Mouse (Mus musculus) bone marrow, adult 2 months (tissue): ENCODE measurements at regions not wholly inside any gene's neighbourhood (a gene's known extent, or its start where the extent isn't known, plus 50 kb on each side); places are given as distances from the start of the nearest gene placed in this dataset.

ENCODE experiments used
- H3K27ac ChIP-seq: fragments of 200-500 bp; 2 replicates; pipeline ENCODE4 v1.5.1; 2012; ENCODE audit warnings: low read depth, mild to moderate bottlenecking, control low read depth, inconsistent platforms, low read length; ENCODE audit not compliant: control insufficient read depth, poor library complexity, insufficient read depth
- H3K4me1 ChIP-seq: fragments of 200-500 bp; 2 replicates; pipeline ENCODE4 v1.6.1; 2011; ENCODE audit warnings: low read length; ENCODE audit not compliant: control insufficient read depth, insufficient read depth
- H3K4me3 ChIP-seq: fragments of 200-500 bp; replicated peaks from 2 replicates; pipeline ENCODE3; 2011; ENCODE audit warnings: mild to moderate bottlenecking, low read depth, low read length, control low read depth; ENCODE audit not compliant: control insufficient read depth
- CTCF ChIP-seq: fragments of 200-500 bp; IDR thresholded peaks from 2 replicates; pipeline ENCODE4 v1.5.1; 2011; ENCODE audit warnings: low read length, control low read depth; ENCODE audit not compliant: control insufficient read depth, insufficient read depth
- POLR2A ChIP-seq: fragments of 200-500 bp; IDR thresholded peaks from 2 replicates; pipeline ENCODE4 v1.6.1; 2011; ENCODE audit warnings: low read depth, mild to moderate bottlenecking, control low read depth, low read length, borderline replicate concordance; ENCODE audit not compliant: control insufficient read depth
- WGBS: fragments of 180-500 bp; shearing (Covaris S2); methylation state at CpG from one replicate; pipeline ENCODE4 v1.1.7; 2018; 5-methylcytosine and 5-hydroxymethylcytosine counted together

GRCm38 (mm10) chr4:95194621-95195455 lies 142.8 kb upstream of the Jun start:
- no peak overlapping the region for H3K27ac ChIP-seq
- peaks cover 11% of the 10 kb centered on the region for H3K4me1 ChIP-seq
- no peak overlapping the region for H3K4me3 ChIP-seq
- TF ChIP-seq POLR2A = no peak
- 52% methylated on average over 5 of the region's 5 CpGs for WGBS

GRCm38 (mm10) chr4:95196106-95196505 lies 144.1 kb upstream of the Jun start:
- H3K4me1 ChIP-seq = peaks cover 11% of the 10 kb centered on the region
- H3K4me3 ChIP-seq = no peak overlapping the region
- TF ChIP-seq CTCF (no peak), POLR2A (no peak)
- WGBS = 32% methylated on average over 2 of the region's 2 CpGs
- no peak overlapping the region for H3K27ac ChIP-seq

- Histone ChIP-seq H3K27ac (no peak overlapping the region), H3K4me1 (peaks cover 11% of the 10 kb centered on the region), H3K4me3 (no peak overlapping the region)
- TF ChIP-seq POLR2A (no peak), CTCF (no peak)
- 32% methylated on average over 7 of the region's 7 CpGs for WGBS
Observed at GRCm38 (mm10) chr4:95197077-95197711, 145.2 kb upstream of the Jun start.

- peaks cover 4% of the 10 kb centered on the region for H3K4me1 ChIP-seq
- 70% methylated on average over 5 of the region's 5 CpGs for WGBS
- no peak overlapping the region for H3K27ac ChIP-seq
- TF ChIP-seq POLR2A (no peak), CTCF (no peak)
- H3K4me3 ChIP-seq = no peak overlapping the region
Observed at GRCm38 (mm10) chr4:95199394-95199793, 147.4 kb upstream of the Jun start.

- Histone ChIP-seq H3K4me1 (peaks cover 2% of the 10 kb centered on the region; the same call in 1 of the 2 replicates), H3K4me3 (no peak overlapping the region), H3K27ac (no peak overlapping the region)
- TF ChIP-seq CTCF = no peak
- no peak for TF ChIP-seq POLR2A
- WGBS = 75% methylated on average over 7 of the region's 7 CpGs
Observed at GRCm38 (mm10) chr4:95200130-95200529, 148.1 kb upstream of the Jun start.

GRCm38 (mm10) chr4:95202478-95202877 lies 150.5 kb upstream of the Jun start:
- no peak for TF ChIP-seq POLR2A
- TF ChIP-seq CTCF = no peak
- no peak overlapping the region for H3K27ac ChIP-seq
- H3K4me3 ChIP-seq = no peak overlapping the region
- 83% methylated on average over 6 of the region's 6 CpGs for WGBS
- peaks cover 7% of the 10 kb centered on the region for H3K4me1 ChIP-seq

GRCm38 (mm10) chr4:95203577-95203976 lies 151.6 kb upstream of the Jun start:
- no peak overlapping the region for H3K27ac ChIP-seq
- TF ChIP-seq CTCF (no peak), POLR2A (no peak)
- no peak overlapping the region for H3K4me3 ChIP-seq
- peaks cover 7% of the 10 kb centered on the region for H3K4me1 ChIP-seq

- Histone ChIP-seq H3K4me3 (no peak overlapping the region), H3K4me1 (peaks cover 14% of the 10 kb centered on the region), H3K27ac (no peak overlapping the region)
- WGBS = 11% methylated on average over 1 of the region's 1 CpGs
- no peak for TF ChIP-seq CTCF
- TF ChIP-seq POLR2A = no peak
Observed at GRCm38 (mm10) chr4:95205372-95205771, 153.3 kb upstream of the Jun start.
